Mouse (Mus musculus): Measurements from ENCODE around the gene Usp31. TPM values are rescaled to one million over a fixed set of nuclear protein-coding genes. Genes with fewer than 3 reads are reported as not detected.

Usp31 gene
- polyA plus RNA-seq, 1 experiment from 2014 or later, result 0.73 TPM

DNA sequence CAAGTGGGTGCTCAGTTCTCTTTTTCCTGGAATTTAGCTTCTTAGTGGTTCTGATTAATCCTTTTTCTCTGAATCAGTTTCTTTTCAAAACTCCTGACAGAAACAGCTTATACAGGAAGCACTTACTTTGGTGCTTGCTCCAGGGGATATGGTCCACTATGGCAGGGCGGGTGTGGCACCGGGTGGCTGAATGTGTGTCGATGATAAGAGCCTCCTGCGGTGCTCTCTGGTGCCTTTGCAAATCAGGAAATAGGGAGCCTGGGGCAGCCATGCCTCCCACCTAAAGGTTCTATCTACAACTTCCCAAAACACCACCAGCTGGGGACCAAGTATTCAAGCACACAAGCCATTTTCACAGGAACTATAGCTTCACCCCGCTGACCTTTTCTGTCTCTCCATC lies 112.0 kb downstream of the Usp31 start:
- H3K9ac ChIP-seq, result no peak overlapping the region
- no peak overlapping the region for H3K4me2 ChIP-seq
- H3K4me1 ChIP-seq (replicated peaks), result no peaks in the 10 kb centered on the region
- no peak for ATAC-seq (ENCODE audit: insufficient read depth)
- no peaks in the 10 kb centered on the region for H3K9me3 ChIP-seq (replicated peaks)
- no peaks in the 10 kb centered on the region for H3K36me3 ChIP-seq (replicated peaks)
- WGBS (ENCODE audit: insufficient replicate concordance), result 45% methylated on average over 5 of the region's 5 CpGs
- H3K27me3 ChIP-seq, result no peaks in the 10 kb centered on the region
- no peak overlapping the region for H3K4me3 ChIP-seq (replicated peaks)
- no peak overlapping the region for H3K27ac ChIP-seq (replicated peaks)

DNA sequence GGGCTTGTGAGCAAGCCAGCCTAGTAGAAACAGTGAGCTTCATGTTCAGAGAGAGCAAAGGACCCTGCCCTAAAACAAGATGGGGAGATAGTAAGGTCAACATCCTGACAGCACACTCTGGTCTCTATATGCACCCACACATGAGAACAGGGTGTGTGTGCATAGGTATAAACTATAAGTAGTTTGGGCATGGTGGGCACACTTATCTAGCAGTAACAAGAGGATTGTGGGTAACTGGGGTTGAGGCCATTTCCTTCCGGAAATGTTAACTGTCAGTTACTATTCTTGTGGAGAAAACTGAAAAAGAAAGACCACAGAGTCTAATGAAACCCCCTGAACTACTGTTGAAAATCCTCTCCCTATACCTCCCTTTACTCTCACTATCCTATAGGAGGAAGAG lies 112.4 kb downstream of the Usp31 start:
- Histone ChIP-seq H3K4me3 (replicated peaks) (no peak overlapping the region), H3K9ac (no peak overlapping the region), H3K4me2 (no peak overlapping the region), H3K36me3 (replicated peaks) (no peaks in the 10 kb centered on the region), H3K4me1 (replicated peaks) (no peaks in the 10 kb centered on the region), H3K27me3 (no peaks in the 10 kb centered on the region), H3K9me3 (replicated peaks) (no peaks in the 10 kb centered on the region), H3K27ac (replicated peaks) (no peak overlapping the region)
- ATAC-seq (ENCODE audit: insufficient read depth), result no peak
- 44% methylated on average over 1 of the region's 1 CpGs for WGBS (ENCODE audit: insufficient replicate concordance)

Other genes with a start within 250 kb of the Usp31 start
- gene Scnn1g, start 27.2 kb upstream of the Usp31 start, polyA plus RNA-seq (2015; fragmentation: Nextera tagmentation; extraction: Ambion mirVana), result not detected in 2 replicates
- not detected in 2 replicates for gene Scnn1b, start 157.8 kb upstream of the Usp31 start, polyA plus RNA-seq (2015; fragmentation: Nextera tagmentation; extraction: Ambion mirVana)

All from liver, embryonic 15.5 days (tissue).